Mouse (Mus musculus): ENCODE data around the gene Gabrg1. TPM values are rescaled to one million over a fixed set of nuclear protein-coding genes. Genes with fewer than 3 reads are reported as not detected.

The Gabrg1 gene
- total and polyA plus RNA-seq, 2 experiments from 2014 or later = 39.5 to 44.6 TPM

- Histone ChIP-seq H3K4me2 (ENCODE audit: low read depth, low read length, poor library complexity, severe bottlenecking) (no peak overlapping the region), H3K36me3 (ENCODE audit: insufficient read depth, low read length) (no peaks in the 10 kb centered on the region), H3K4me1 (ENCODE audit: insufficient read depth, low read length) (no peaks in the 10 kb centered on the region), H3K9ac (replicated peaks; ENCODE audit: low read length, poor library complexity, severe bottlenecking) (no peak overlapping the region), H3K9me3 (ENCODE audit: low read length) (no peaks in the 10 kb centered on the region), H3K27me3 (ENCODE audit: insufficient read depth, low read length) (no peaks in the 10 kb centered on the region), H3K27ac (ENCODE audit: low read depth, low read length) (no peak overlapping the region), H3K4me3 (ENCODE audit: low read depth, low read length) (no peak overlapping the region)
- no peak for ATAC-seq (ENCODE audit: low FRiP score)
- DNase-seq (ENCODE audit: low spot score) = no peak
- TF ChIP-seq CTCF (IDR thresholded peaks at IDR 0.05) = no peak
These were observed 138.1 kb downstream of the Gabrg1 start for GRCm38 (mm10) chr5:70704361-70704760.

Measured in midbrain, postnatal 0 days (tissue).